In genomic region chr1:133130638-133131560, GRCm38 (mm10) we compare ENCODE assay signal across 8 mouse cellular contexts. TPM values are rescaled to one million over a fixed set of nuclear protein-coding genes. Genes with fewer than 3 reads are reported as not detected.
DNase-seq lines count a peak whose midpoint lies in the region; ATAC-seq and TF ChIP-seq lines count a peak whose summit lies in the region.

Gene Ppp1r15b, plus strand, starts transcription at chr1:133131143.

- WGBS in hindbrain, embryonic 10.5 days: 1% methylated on average over 72 of the region's 72 CpGs
- 5% methylated on average over 70 of the region's 72 CpGs for WGBS in lung, postnatal 0 days

- H3K27ac ChIP-seq in hindbrain, embryonic 10.5 days: peak within 1 kb of the TSS; percentile 98
- H3K27ac ChIP-seq in lung, postnatal 0 days (ENCODE audit: low read length): peak within 1 kb of the TSS; percentile 99

- H3K9ac ChIP-seq in lung, postnatal 0 days (replicated peaks; ENCODE audit: low read depth): peak within 1 kb of the TSS; percentile 97

- peak; percentile 92 for ATAC-seq in frontal cortex, adult (ENCODE audit: low TSS enrichment)
- peak; percentile 98 for ATAC-seq in lung, postnatal 0 days

- peak within 1 kb of the TSS; percentile 94 for H3K4me3 ChIP-seq in hindbrain, embryonic 10.5 days
- H3K4me3 ChIP-seq in lung, postnatal 0 days (ENCODE audit: low read depth, low read length): peak within 1 kb of the TSS; percentile 88

- peak within 1 kb of the TSS; percentile 85 for H3K4me2 ChIP-seq in lung, postnatal 0 days (replicated peaks; ENCODE audit: low read depth, low read length)

- peak; percentile 38; the same call in 1 of the 2 replicates for TF ChIP-seq CTCF in lung, postnatal 0 days (IDR thresholded peaks at IDR 0.05)

- H3K36me3 ChIP-seq in hindbrain, embryonic 10.5 days: peaks cover 32% of the 10 kb centered on the region
- H3K36me3 ChIP-seq in lung, postnatal 0 days (ENCODE audit: insufficient read depth, low read length): no peaks in the 10 kb centered on the region

- peak; percentile 99 for DNase-seq in MN1 (ENCODE audit: low spot score)
- peak; percentile 99 for DNase-seq in cerebellum, adult 9-10 months
- DNase-seq in hindbrain, embryonic 10.5 days (ENCODE audit: low spot score): peak; percentile 99
- DNase-seq in layer of hippocampus, adult 9-11 months: peak; percentile 100
- DNase-seq in lung, postnatal 0 days (ENCODE audit: low spot score): peak; percentile 99
- DNase-seq in ovary, postnatal 14 days (ENCODE audit: low spot score): peak; percentile 92
- peak; percentile 98 for DNase-seq in thymus, postnatal 14 days

- TF ChIP-seq EP300 in lung, postnatal 0 days (IDR thresholded peaks at IDR 0.05): no peak; the same call in none of the 2 replicates

- no peaks in the 10 kb centered on the region for H3K9me3 ChIP-seq in hindbrain, embryonic 10.5 days
- H3K9me3 ChIP-seq in lung, postnatal 0 days (ENCODE audit: low read length): no peaks in the 10 kb centered on the region

- no peaks in the 10 kb centered on the region for H3K27me3 ChIP-seq in hindbrain, embryonic 10.5 days (ENCODE audit: insufficient read depth, poor library complexity, severe bottlenecking)
- H3K27me3 ChIP-seq in lung, postnatal 0 days (replicated peaks; ENCODE audit: insufficient read depth, low read length): no peaks in the 10 kb centered on the region

- peaks cover 59% of the 10 kb centered on the region for H3K4me1 ChIP-seq in hindbrain, embryonic 10.5 days (replicated peaks)
- peaks cover 8% of the 10 kb centered on the region; the same call in 1 of the 2 replicates for H3K4me1 ChIP-seq in lung, postnatal 0 days (ENCODE audit: insufficient read depth, low read depth, low read length)

RNA-seq across cellular contexts. Expression of gene Ppp1r15b, which starts in this region (rescaled TPM):
- polyA plus RNA-seq in hindbrain, embryonic 10.5 days (2016; fragmentation: Nextera tagmentation; extraction: Ambion mirVana): 46.2 and 54.6 TPM in 2 replicates
- polyA plus RNA-seq in lung, postnatal 0 days (2015; fragmentation: Nextera tagmentation; extraction: Ambion mirVana): 19.5 and 20.0 TPM in 2 replicates

Comparison
In these comparisons a context has a peak if more than half of its experiments do, and no peak if none do; other contexts are left out.
1. Peak in every context shown above with its lines: DNase-seq, ATAC-seq, H3K4me3 ChIP-seq and H3K27ac ChIP-seq.